Mouse (Mus musculus): ENCODE data around the gene Tmem59.

DNA sequence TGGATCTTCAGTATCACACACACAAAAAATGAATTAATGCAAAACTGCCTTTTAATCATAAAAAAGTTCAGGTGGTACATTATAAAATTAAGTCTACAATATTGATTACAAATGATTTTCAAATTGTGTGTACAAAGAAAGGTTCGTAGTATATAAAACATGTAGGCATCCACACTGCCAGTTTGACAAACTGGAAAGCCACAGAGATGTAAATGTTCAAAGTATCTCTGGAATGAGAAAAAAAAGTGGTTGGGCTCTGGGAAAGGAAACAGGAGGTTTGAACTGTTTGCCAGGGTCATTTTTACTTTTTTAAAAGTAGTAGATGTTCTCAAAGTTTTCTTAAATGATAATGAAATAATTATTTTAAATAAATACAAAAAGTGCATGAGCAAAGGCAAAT lies 67.8 kb downstream of the Tmem59 start:
- TF ChIP-seq E2F4 (IDR thresholded peaks at IDR 0.05; ENCODE audit: insufficient read depth) = no peak
- no peak for TF ChIP-seq POLR2A (IDR thresholded peaks at IDR 0.05; ENCODE audit: insufficient read length, low read depth)
- TF ChIP-seq TCF12 (IDR thresholded peaks at IDR 0.05; ENCODE audit: insufficient read depth, poor library complexity, severe bottlenecking) = no peak
- TF ChIP-seq USF1 (IDR thresholded peaks at IDR 0.05; ENCODE audit: low read depth) = no peak
- TF ChIP-seq MYOG (IDR thresholded peaks at IDR 0.05; ENCODE audit: control insufficient read depth in 1 of 3, insufficient read depth in 1 of 3, insufficient read length in 2 of 3, low read depth in 2 of 3) = no peak
- TF ChIP-seq MAX (IDR thresholded peaks at IDR 0.05; ENCODE audit: low read depth) = no peak

All from myocyte (in vitro differentiated cells).